Mouse (Mus musculus) natural killer cell, adult 2 months (primary cell): ENCODE results near the gene Zbtb24.

Source experiments
- DNase-seq, 2 experiments: peaks; one replicate each; pipeline ENCODE4 v3.0.0; 2022; ENCODE audit warnings: low spot score in 2 of 2

Zbtb24 gene

GRCm38 (mm10) chr10:41491111-41491510, 40.9 kb downstream of the Zbtb24 start:
- no peak for DNase-seq

DNA sequence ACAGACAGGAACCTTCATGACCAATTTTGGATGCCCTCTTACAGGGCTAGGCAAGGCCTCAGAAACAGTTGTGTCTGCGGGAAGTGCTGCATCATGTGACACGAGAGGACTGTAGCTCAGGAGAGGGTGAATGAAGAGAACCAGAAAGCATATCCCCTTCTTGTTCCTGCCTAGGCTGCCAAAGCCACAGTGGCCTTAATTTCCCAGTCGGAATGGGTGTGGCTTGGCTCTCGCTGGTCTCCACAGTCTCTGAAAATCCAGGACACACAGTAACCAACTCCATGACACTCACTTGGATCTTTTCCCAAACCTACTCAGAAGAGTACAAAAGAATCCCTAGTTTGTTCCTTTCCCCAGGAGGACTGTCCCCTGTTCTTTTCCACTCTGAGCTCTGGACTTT, 50.8 kb downstream of the Zbtb24 start:
- no peak for DNase-seq

- DNase-seq, result no peak
These were observed 54.8 kb downstream of the Zbtb24 start for GRCm38 (mm10) chr10:41504996-41505395.

- DNase-seq, result peak; percentile 42 to 57
These were observed 55.3 kb downstream of the Zbtb24 start for GRCm38 (mm10) chr10:41505446-41505845.

GRCm38 (mm10) chr10:41509160-41509559, 59.0 kb downstream of the Zbtb24 start:
- DNase-seq, result peak in 1 of 2 experiments; percentile 32

DNA sequence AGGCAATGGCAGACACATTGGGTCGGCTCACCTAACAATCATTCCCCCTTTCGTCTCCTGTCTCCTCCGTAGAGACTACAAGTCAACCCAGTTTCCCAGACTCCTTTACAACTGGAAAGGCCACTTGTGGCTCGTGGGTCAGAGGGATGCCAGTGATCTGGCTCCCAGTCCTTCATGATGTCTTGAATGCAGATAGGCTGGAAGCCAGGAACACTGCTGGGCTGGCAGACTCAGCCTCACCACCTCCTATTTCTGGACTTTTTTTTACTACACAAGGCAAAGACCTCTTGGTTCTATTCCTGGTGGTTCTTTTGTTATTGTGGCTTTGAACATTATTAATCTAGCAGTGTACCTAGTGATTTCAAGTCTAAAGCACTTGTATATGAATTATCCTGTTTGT, 64.1 kb downstream of the Zbtb24 start:
- DNase-seq, result no peak

GRCm38 (mm10) chr10:41514921-41515320, 64.7 kb downstream of the Zbtb24 start:
- no peak for DNase-seq
